Mouse (Mus musculus) gastrocnemius, postnatal 4 days (tissue): Measurements from ENCODE around the gene Gm29866. TPM values are rescaled to one million over a fixed set of nuclear protein-coding genes. Genes with fewer than 3 reads are reported as not detected.
"Not testable (repeated sequence)": the region's sequence is repeated elsewhere in the genome, so short reads cannot be mapped to it uniquely, and the experiment has no call there.

Source experiments
- DNase-seq, 2 experiments: peaks; one replicate each; pipeline ENCODE4 v3.0.0; 2021 to 2022; ENCODE audit warnings: low spot score in 2 of 2, mixed read lengths in 2 of 2
- long read RNA-seq, 2 experiments: library from polyadenylated mRNA; stranded (forward); transcript quantifications; one replicate each; pipeline ENCODE4 v2.0.0; 2021
- total RNA-seq, 2 experiments: library from RNA; stranded (reverse); gene quantifications; 2 replicates each; pipeline ENCODE4 v1.2.3; 2021

Gene Gm29866
- total RNA-seq = not detected
- long read RNA-seq, experiment 1 = 0 reads
- long read RNA-seq, experiment 2 = 0 reads

- not testable (repeated sequence) for DNase-seq
Observed at GRCm38 (mm10) chrY:20993557-20993956, at the start of gene Gm29866. Gene Gm29866 (minus strand): TSS chrY:20993657.

Other genes with a start within 250 kb of the Gm29866 start
- not detected for gene Gm20909, start 170.9 kb upstream of the Gm29866 start, total RNA-seq
- gene Gm20865, start 247.9 kb upstream of the Gm29866 start, total RNA-seq = not detected